Mouse (Mus musculus) kidney, postnatal 10 days (tissue): ENCODE data around the gene Mylk.

Experiments used
- DNase-seq: peaks from one replicate; pipeline ENCODE4 v3.0.0; 2021; ENCODE audit warnings: mixed read lengths

Gene Mylk

DNA sequence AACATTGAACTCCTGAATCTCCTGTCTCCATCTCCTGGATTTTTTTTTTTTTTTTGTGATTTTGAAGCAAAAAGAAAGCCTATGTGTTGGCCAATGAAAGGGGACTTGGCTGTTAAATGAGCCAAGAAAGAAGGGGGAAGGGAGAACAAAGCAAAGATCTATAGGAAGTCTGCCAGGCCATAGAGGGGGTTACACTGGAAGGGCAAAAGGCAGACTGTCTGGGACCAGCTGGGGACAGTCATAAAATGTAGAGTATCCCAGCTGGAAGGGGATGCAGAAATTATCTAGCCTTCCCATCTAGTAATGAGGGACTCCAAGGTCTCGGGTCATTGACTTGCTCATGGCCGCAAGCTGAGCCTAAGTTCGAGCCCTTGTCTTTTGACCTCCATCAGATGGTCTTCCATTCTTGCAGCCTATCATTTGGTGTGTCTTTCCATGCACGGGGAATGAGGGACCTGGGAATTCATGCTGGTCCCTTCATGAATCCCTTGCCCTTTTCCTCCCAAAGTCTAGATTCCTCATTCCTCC lies 172.4 kb downstream of the Mylk start:
- DNase-seq = peak; percentile 65

DNA sequence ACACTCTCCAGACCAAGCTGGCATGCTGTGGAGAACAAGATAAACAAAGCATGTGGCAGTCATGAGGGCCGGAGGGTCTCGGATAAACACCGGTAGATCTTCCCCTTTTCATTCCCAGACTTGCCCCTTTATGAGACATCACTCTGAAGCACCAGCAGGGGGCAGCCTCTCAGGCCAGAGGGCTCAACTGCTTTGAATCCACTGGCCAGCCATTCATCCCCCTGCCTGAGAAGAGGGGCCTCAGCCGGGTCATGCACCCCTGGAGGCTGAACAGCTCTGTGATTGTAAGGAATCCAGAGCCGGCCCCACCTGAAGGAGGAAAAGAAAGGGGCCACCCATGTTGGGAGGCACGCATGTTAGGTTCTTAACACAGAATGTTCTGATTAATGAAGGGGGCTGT lies 175.2 kb downstream of the Mylk start:
- DNase-seq = peak; percentile 80

DNA sequence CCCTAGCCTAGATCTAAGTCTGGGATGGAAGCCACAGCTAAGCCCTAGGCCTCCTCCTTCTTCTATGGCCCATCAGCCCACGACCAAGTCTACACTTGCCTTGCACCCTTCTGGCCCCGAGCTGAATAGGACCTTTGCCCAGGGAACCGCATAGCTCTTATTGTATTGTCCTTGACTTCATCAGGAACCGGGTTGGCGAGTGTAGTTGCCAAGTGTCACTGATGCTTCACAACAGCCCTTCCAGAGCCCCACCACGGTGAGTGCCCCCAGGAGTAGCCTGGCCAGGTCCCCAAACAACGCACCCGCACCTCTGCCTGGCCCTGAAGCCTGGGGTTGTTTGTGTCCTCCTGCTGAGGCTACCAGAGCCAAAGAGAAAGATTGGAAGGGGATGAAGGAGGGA lies 175.9 kb downstream of the Mylk start:
- DNase-seq = no peak

DNA sequence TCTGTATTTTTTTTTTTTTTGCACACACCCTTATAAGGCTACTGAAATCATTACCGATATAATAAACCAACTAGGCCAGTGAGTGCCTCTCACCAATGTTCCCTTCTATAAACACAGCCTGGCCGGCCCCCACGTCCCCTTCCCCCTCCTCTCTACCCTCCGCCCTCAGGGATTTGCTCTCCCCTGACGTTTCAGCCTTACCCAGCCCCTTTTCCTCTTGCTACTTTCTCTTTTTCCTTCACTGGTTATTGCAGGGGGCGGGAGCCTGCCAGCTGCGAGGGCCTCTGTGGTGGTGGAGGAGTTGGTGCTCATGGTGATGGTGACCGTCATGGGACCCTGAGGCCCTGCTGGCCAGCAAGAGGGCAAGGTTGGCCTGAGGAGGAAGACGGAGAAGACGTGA lies 176.3 kb downstream of the Mylk start:
- peak; percentile 78 for DNase-seq

DNA sequence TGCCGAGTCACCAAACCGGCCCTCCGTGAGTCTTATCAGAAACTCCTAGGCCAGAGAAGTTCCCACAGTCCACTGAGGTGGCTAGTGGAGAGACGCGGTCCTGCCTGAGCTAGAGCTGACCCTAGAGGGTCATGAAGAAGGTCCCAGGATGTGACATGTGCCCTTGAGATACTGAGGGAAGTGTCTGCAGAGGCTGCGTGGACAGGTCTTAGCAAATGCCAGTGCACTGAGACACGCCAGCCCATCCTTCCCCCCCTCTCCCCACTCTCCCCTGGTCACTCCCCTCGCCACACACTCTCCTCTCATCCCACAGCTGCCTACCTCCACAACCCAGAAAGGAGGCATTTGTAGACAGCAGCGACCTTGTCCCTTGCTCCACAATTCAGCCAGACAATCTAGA lies 178.6 kb downstream of the Mylk start:
- no peak for DNase-seq

DNA sequence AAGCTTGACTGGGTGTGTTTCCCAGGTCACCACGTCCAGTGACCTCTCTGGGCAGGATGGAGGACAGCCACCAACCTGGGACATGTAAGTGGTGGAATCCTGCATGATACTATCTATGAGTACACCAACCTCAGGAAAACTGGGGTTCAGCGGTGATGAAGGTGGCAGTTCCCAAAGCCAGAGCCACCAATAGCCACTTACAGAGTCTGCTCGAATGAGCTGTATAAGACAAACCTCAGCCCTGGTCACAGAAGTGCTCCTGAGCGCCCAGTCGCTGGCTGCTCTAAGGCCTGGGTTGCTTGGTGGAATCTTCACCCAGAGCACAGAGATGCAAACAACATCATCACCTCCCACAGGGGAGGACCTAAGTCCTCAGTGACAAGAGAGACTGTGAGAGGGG lies 179.3 kb downstream of the Mylk start:
- DNase-seq = no peak

DNA sequence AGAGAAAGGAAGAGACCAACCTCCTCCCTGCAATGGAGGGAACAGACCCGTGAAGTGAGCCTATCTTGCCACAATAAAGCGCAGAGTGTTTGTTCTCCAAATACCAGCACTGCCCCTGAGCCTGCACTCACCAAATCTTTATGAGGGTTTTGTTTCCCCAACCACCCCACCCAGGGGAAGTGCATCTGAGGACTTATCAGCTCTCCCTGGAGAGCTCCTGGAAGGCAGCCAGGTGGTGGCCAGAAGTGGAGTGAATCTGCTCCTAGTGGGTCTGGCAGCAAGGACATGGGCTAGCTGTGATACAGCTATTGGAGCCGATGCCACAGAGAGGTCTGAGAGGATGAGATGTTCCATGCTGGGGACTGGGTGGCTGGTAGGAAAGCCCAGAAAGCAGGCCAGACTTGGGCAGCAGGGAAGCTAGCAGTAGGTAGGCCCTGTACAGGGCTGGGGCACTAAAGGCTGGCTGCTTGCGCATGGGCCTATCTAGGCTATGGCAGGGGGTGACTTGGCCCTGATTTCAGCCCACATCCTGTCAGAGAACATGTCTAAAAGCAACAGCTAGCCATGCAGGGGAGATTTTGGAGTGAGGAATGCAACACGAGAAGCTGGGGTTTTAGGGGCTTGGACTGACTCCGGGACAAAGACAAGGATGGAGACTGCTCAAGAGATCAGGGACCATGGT lies 180.1 kb downstream of the Mylk start:
- peak; percentile 83 for DNase-seq

DNA sequence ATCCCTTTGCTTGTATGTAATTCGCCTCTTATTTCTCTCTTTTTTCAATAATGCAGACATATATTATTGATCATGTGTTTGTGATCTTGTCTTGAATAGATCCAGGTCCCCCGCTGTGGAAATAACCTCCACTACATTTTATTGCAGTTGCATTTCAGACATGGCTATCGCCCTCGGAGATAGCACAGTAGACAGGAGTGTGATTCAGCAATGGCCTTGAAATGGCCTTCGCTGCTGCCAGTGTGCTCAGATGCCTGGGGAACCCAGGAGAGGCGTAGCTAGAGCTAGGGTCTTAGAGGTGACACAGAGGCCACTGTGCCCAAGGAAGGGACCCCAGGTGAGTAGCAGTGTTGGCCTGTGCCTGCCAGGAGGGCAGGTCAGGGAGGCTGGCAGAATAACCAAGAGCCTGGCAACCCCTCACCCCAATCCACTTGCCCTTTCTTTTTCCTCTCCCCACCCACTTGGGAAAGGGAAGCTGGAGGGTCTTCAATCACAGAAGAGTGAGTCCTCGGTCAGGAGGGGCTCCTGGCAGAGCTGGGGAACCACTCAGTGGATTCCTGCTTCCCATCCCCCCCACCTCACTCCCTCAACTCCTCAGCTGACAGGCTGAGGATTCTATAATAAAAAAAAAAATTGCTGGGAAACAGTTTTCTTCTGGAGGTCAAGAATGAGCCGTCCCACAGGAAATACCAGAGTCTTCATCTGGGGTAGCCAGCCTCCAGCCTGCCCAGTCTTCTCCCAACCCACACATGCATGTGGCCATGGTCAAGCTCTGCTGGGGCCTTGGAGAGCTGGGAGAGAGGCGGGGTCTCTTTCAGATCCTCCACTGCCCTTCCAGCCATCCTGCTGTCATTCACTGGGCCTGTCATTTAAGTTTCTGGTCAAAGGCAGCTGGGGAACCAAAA lies 181.8 kb downstream of the Mylk start:
- peak; percentile 71 for DNase-seq

DNA sequence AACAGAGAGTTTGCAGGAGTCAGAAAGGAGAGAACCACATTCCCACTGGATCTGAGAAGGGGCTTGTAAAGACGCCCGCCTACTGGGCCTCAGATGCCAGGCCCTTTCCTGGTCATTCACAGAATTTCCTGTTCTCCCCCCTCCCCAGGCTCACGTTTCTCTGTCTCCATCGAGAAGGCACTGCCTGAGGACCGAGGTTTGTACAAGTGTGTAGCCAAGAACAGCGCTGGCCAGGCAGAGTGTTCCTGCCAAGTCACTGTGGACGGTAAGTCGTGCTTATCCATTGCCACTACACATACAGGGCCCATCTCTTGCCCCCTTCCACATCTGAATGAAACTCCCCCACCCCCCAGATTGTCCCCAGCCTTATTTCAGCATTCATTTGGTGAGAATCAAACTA lies 184.7 kb downstream of the Mylk start:
- no peak for DNase-seq

DNA sequence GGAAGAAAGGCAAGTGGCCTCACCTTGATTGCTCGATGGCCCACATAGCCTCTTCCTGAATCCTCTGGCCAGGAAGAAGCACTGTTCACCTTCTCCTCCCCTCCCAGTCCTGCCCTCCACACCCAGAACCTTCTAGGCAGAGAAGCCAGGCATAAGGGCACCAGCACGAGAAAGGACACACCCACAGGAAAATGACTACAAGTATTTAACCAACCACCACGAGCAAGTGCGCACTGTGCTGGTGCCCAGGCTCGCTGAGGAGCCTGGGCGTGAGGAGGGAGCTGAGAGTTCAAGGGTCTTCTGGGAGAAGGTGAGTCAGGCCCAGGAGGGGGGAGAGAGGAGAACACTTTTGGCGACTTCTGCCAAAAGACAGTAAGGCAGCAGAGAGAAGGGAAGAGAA lies 185.1 kb downstream of the Mylk start:
- DNase-seq = no peak

DNA sequence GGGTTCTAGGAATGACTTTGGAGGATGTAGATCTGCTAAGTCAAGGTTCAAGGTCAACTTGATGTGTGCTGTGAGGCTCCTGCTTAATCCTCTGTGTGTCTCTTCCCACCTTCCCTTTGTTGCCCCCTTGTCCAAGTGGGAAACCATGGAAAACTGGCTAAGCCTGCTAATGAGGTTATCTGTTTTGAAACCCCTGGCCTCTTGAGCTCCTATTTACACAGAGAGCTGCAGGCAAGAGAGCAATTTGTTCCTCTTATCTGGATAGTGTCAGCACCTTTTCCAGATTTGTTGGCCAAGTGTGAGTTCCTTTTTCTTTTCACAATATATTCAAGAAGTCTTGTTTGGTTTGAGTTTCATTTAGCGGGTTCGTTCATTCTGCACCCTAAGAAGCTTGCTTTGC lies 186.3 kb downstream of the Mylk start:
- DNase-seq = no peak

DNA sequence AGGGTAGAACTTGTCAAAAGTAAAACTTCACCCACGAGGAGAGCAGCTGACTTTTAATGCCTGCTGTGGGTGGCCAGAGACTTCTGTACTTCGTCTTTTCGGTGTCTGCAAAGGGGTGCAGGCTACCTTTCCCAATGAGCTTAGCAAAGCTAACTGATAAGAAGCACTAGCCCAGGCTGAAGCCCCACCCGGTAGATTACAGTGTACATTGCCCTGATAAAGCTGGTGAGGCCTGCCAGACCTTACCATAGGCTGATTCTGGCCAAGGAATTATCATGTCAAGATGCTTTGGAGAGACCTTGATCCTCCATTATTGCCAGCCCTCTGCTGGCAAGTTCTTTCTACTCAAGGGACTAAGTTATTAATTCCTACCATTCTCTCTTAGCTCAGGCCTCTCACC lies 188.2 kb downstream of the Mylk start:
- DNase-seq = no peak

DNA sequence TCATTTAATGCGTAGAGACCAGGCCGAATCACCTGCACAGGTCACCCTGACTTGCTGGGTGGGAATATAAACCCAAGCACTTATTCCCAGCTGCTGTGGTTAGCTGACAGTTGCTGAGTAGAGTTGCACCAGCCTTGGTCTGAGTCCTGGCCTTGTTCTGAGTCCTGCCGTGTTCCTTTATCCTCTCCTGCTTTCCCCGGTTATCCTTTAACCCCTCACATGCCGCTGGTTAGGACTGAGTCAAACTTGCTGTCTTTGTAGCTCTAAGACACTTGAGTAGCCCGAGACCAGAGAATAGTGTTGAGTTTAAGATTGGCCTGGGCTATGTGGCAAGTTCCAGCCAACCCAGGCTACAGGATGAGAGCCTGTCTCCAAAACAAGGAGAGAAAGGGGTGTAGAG lies 189.5 kb downstream of the Mylk start:
- DNase-seq = no peak

DNA sequence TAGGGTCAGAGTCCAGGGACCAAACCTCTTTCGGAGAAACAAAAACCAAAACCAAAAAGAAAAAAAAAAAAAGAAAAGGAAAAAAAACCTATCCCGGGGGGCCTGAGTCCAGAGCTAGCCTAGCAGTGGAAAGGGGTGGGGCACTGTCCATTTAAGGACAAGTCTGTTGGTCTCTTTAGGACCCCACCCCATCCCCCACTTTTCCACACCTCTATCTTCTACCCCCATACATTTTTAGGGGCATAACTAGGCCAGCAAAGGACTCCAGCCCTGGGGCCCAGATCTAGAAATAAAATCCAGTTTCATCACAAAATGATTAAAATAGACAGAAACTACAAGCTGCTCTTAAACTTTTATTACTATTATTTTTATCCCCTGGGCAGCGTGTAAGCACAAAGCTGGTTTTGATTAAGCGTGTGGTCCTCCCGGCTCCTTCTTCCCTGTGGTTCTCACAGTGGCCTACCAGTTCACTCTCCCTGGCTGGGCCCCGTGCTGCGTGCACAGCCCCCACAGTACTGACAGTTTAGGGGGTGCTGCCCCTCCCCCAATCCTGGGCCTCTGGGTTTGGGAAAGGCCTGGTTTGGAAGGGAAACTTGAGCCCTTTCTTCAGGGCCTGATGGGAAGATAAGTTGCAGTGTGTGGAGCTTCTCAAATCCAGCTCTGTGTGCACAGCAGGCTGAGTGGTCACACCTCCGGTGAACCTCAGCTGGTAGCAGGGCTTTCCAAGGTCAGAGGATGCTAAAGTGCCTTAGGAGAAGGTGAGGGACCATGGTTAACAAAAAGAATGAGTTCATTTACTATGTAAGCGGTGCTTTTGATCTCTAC lies 190.7 kb downstream of the Mylk start:
- no peak for DNase-seq

DNA sequence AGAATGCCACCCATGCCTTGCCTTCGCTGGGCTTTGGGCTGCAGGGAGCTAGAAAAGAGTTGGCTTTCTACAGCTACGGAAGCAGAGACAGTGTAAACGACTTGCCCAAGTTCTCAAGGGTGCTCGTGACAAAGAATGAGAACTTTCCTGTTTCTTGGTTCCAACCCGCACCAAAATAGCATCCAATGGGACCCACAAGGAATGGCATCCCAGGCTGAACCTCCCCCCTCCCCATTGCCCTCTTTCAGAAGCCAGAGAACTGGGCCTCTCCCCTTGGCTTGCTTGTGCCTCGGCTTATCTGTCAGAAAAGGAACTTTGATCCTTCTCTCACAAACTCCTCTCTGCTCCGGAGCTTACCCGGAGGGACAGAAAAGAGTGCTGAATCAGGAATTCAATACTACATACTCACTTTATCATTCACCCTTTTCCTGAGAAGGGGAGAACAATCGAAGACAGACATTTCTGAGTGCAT lies 191.4 kb downstream of the Mylk start:
- DNase-seq = no peak

DNA sequence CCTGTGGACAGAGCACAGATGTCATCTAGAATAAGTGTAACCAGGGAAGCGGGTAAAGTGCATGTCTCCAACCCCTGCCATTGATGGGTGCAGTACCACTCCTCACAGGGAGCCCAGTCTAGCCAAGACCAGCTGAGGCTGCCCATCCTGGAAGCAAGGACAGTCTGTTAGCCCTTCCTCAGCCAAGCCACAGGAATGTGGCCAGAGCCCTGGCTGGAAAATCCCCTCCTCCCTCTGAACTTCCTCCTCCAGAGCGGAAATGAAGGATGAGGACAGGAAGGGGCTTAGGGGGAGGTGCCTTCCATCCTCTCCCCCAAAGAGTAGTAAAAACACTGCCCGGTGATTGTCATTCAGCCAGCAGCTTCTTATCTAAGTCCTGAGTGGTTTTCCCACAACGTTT lies 192.6 kb downstream of the Mylk start:
- peak; percentile 81 for DNase-seq

DNA sequence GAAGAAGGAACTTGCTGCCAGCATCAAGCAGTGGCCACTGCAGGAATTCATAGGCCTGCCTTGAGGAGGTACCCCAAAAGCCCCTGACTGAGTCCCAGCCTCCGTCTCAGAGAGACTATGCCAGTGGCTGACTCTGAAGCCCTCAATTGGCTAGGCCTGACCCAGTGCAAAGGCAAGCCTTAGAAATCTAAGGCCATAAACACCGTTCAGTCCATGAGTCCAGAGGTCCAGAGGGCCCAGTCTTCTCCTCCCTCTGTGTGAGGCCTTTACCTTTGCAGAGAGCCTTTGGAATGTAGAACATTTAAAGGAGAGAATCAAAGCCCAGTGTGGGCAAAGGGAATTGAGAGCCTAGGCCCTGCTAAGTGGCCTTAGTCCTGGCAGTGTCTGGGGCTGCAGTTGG lies 193.2 kb downstream of the Mylk start:
- DNase-seq = no peak

DNA sequence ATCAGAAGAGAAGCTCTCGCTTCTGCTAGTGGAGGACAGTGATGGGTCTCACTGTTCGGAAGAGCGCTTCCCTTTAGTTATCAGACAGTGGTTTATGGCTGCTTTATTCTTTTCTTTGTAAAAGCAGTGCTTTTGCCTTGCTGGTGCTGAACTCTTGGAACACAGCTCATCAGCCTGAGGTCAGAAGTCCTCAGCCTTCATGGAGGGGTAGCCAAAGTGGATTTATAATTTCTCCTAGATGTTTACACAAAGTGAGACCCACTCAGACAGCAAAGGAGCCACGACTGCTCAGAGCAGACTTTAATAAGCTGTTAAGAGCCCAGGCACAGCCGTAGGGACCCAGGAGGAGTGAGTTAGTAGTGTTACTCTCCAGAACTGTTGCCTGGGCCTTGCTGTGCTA lies 194.9 kb downstream of the Mylk start:
- no peak for DNase-seq

DNA sequence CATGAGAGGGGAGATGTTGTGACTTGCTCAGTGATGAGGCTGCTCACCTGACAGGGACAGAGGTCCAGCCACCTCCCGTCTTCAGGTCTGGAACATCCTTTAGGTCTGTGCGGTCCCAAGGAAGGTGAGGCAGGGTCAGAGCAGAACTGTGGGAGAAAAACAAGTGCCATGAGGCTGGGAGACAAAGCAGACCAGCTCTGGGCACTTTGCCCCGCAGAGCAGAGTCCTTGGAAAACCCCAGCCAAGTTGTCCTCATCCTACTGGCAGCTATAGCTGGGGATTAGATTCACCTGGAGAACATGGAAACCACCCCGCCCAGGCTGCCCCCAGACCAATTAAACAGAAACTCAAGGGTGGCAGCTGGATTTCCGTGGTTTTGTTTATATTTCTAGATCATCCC lies 195.4 kb downstream of the Mylk start:
- DNase-seq = no peak

DNA sequence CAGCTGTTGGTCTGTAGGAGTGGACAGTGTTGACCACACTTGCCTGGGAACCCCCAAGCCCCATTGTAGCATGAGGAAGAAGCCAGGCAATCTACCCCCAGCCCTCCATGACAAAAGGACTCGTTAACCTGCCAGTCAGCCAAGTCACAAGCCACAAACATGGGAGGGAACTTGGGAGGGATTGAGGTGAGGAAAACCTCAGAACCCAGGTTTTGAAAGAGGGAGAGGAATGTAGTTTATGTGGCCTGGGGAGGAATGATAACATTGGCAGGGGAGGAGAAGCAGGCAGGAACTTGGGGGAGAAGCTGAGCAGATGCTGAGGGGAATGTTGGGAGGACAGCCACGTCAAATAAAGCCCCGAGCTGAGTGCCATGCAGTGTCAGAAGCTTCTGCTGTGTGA lies 196.9 kb downstream of the Mylk start:
- DNase-seq = no peak

DNA sequence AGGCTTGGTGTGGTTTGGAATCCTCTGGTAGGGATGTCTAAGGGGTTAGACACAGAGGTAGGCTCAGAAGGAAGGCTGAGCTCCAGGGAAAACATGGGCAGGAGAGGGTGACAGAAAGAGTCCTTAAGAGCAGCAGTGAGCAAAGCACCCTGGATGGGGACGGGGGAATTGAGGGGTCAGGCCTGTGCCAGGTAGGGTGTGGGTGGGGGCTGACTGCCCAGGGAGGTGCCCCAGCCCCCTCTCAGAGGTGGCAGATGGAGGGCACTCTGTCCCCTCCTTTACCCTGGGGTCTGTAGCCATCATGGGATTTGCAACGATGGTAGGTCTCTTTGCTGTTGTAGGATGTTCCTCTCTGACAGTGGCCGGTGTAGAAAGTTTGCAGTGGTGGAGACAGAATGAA lies 201.3 kb downstream of the Mylk start:
- no peak for DNase-seq

DNA sequence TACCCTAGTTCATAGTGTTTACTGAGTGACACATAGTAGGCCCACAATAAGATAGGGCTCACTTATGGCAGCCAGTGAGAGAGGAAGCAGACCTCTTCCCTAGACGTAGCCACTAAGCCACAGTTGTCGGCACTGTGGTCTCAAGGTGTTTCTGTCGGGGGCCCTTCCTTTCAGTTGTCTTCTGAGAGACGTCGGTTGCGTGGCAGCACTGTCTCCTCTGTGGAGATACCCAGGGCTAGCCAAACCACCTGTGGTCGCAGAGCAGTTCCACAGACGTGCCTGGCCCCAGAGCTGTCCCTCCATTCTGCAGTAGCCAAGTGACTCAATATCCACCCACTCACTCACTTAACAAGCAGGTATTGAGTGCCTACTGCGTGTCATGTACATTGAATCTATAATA lies 205.9 kb downstream of the Mylk start:
- DNase-seq = no peak

DNA sequence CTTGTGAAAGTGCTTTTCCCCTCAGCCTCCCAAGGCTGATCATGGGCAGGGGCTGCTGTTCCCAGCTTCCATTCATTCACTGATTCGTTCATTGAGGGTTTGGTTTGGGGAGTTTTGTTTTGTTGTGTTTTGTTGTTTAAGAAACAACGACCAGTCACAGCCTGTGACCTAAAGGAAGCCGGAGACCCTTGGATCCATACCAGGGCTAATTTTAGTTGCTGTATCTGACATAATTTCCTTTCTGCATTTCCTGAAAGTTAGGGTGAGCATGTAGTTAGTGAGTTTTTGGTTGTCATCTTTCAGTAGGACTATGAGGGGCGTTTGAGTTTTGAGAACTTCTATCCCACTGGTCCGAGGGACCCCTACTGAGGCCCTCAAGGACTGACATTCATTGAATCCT lies 207.2 kb downstream of the Mylk start:
- DNase-seq = no peak
